Mouse (Mus musculus): ENCODE data around the gene Wnt7b.

The Wnt7b gene

DNA sequence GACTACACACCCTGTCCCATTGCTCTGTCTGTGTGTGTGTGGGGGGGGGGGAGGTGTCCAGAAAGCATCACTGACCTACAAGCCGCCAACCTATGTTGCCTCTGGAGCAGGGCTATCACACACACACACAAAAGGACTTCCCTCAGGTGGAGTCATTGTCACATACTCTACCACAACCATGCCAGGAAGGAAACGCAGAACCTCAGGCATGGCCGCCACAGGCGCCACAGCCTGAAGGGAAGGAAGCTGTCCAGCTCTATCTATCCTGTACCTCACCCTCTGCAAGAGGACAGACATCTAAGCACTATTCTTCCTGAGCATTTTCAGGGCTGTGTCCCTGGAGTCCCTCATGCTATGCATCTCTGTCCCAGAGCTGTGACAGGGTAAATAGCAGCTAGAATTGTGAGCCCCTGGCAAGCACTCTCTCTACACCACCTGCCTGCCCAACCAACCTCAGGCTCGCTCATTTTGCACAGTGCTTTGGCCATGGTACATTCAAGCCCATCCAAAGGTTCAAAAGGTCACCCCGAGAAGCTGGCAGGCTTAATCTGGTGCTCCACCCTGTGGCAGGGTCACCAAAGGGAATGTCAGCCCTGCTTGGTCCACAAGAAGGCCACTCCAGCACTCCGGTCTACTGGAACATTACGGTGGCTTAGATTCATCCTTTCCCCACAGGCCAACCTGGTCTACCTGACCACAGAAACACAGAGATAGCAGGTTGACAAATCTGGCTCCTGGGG lies 12.1 kb downstream of the Wnt7b start:
- no peak for DNase-seq (ENCODE audit: low spot score in 2 of 2)

DNA sequence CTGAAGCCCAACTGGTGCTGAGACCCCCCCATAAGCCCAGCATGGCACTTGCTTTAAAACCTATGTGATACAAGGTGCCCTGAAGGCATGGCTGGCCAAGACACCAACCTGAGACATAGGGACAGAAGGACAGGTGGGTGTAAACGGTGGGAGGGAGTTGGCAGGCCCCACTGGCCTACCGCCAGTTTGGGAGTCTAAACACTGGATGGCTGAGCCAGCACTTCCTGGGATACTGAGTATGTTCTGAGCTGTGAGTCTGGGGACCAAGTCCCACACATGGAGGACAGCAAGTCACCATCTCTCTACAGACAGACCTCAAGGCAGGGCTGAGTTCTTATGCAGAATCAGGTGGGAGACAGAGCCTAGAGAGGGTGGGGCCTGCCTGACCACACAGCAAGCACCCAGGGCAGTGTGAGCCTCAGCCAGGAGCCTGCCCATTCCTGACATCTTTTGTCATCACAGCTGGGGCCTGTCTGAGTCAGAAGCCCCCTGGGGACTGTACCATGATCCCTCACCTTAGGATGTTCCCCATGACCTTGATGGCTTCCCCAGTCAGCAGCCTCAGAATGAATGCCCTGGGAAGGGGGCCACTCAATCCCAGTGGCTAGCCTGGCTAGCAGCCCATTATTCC lies 13.0 kb downstream of the Wnt7b start:
- DNase-seq (ENCODE audit: low spot score in 2 of 2) = no peak

DNA sequence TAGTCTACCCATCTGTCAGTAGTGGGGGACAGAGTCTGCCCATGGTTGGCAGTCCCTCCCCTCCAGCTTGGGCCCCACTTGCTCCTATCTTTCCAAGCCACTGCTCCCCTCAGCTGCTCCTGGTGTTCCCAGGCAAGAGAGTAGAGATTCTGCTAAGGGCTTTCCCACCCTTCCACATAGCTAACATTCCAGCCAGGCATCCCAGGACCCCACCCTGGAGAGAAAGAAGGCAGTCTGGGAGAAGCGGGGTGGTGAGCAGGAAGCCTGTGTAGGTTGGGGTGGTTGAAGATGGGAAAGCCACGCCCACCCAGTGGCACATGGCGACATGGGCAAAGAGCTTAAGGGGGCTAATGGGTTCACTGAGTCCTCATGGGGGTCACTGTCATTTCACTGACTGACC lies 13.9 kb downstream of the Wnt7b start:
- DNase-seq (ENCODE audit: low spot score in 2 of 2) = no peak

DNA sequence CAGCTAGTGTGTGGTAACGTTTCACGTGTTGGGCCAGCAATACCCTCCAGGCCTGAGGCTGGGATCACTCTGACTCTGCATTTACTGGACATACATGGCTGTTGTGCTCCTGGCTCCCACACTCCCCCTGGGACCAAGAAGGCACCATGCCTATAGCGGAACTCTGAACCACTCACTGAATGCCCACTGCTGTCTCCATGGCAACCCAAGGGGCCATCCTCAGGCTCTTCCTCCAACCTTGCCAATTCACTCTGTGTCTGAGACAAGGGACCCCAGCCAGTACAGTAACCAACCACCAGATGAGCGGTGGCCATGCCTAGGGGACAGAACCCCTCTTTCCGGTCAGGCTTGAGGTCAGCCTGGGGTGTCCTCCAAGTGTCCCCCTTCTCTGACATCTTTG lies 17.3 kb downstream of the Wnt7b start:
- DNase-seq (ENCODE audit: low spot score in 2 of 2) = no peak

DNA sequence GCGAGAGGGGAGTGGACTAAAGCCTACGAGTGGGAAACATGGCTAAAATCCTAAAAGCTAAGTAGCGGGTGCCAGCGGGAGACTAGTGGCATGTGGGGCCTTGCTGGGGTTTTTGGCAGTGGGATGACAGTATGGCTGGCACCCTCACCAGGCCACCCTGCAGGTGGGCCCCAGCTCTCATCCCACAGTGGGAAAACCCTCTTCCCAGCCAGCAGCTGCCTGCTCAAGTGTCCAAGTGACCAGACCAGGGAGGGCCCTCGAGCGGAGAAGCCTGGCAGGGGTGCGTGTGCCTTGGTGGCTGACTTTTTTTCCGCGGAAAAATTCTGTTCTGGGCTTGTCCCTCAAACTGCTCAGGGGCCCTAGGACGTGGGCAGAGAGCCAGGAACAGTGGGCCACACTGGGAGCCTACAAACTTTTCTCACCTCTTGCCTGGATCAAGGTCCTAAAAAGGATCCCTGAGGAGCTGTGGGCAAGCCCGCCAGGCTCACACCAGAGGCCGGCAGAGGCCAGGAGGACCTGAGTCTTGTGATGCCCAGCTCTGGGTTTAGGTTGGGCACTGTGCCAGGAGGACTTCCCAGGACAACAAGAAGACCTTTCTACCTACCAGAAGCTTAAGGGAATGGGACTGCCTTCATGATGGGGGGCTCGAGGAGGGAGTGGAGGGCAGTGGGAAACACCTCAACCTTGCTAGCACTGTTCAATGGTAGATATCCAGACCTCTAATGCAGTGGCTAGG lies 18.1 kb downstream of the Wnt7b start:
- no peak for DNase-seq (ENCODE audit: low spot score in 2 of 2)

DNA sequence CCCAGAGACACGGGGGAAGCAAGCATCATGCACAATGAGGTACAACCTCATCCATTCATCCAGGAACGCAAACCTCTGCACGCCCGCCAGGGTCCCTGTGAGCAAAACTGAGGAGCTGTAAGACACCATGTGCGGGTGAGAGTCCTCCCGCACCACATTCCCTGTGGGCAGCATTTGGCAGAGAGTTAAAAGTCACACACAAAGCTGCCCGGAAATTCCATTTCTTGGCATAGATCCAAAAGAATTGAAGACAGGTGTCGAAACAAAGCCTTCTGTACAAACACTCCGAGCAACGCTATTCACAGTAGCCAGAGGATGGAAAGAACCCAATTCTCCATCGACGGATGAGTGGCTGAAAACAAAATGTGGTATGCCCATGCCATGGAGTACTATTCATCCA lies 20.3 kb downstream of the Wnt7b start:
- no peak for DNase-seq (ENCODE audit: low spot score in 2 of 2)

- no peak for DNase-seq (ENCODE audit: low spot score in 2 of 2)
Measured at GRCm38 (mm10) chr15:85560830-85561229, 21.4 kb downstream of the Wnt7b start.

- DNase-seq (ENCODE audit: low spot score in 2 of 2) = no peak
Measured at GRCm38 (mm10) chr15:85558840-85559540, 23.3 kb downstream of the Wnt7b start.

- DNase-seq (ENCODE audit: low spot score in 2 of 2) = no peak
Measured at GRCm38 (mm10) chr15:85555799-85556198, 26.5 kb downstream of the Wnt7b start.

GRCm38 (mm10) chr15:85553421-85553820 lies 28.9 kb downstream of the Wnt7b start:
- no peak for DNase-seq (ENCODE audit: low spot score in 2 of 2)

DNA sequence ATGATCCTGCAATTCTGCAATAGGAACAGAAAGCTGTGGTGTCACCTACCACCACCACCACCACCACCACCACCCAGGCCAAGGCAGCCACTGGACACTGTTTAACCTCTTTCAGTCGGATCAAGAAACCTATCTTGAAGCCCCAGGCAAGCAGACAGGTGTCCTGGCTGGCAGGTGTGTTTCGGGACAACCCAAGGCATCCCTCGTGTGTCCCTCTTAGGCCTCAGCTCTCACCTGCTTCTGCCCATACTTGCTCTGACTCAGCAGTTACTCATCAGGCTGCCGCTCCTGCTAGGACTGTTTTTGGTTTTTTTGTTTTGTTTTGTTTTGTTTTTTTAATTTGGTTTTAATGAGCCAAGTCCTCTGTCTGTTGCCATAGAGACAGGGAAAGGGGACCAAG lies 35.8 kb downstream of the Wnt7b start:
- DNase-seq (ENCODE audit: low spot score in 2 of 2) = no peak

GRCm38 (mm10) chr15:85545369-85545768 lies 36.9 kb downstream of the Wnt7b start:
- no peak for DNase-seq (ENCODE audit: low spot score in 2 of 2)

DNA sequence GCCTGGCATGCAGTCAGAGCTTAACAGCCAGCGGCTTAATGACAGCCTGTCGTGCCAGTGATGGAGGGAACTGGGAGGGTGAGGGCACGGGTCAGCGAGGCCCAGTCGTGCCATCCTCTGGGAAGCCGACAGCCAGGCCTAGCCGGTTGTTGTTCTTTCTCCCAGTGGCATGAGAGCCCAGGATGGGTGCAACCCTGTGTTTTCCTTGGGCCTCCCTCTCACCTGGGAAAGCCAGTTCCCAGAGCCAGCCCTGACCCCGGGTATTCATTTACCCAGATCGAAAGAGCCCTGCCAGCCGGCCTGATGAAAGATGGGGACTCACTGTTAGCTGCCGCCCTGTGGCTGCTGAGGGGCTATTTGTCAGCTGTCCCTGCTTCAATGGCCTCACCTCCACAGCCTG lies 44.1 kb downstream of the Wnt7b start:
- DNase-seq (ENCODE audit: low spot score in 2 of 2) = no peak

DNA sequence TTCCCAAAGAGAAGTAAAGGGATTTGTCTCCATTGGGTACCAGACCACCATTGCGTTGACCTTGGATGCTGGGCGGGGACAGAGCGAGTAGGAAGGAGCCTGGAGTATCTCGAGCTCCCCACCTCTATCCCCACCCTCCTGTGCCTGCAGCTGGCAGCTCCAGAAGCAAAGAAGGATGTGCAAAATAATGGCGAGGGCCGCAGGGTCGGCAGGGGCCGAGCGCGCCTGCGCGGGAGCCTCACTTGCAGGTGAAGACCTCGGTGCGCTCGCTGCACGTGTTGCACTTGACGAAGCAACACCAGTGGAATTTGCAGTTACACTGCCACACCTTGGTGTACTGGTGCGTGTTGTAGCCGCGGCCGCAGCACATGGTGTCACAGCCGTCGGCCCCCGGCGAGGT lies 45.1 kb downstream of the Wnt7b start:
- no peak for DNase-seq (ENCODE audit: low spot score in 2 of 2)

DNA sequence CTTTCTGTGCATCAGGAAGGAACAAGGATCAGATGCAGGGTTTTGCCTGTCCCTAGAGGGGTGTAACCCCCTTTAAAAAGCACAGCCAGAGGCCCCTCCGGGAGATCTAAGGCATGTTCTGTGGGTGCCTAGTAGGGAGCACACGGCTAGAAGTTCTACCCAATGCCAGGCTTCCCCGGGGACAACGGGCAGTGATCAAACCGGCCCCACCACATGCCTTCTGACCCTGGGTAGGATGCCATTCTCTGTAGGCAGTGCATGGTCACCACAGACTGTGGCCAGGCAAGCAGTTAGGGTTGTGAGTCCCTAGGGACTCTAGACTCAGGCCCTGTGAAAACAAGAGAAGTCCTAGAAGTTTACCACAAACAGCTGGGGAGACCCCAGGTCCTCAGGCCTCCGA lies 47.6 kb downstream of the Wnt7b start:
- no peak for DNase-seq (ENCODE audit: low spot score in 2 of 2)

- no peak for DNase-seq (ENCODE audit: low spot score in 2 of 2)
Measured at GRCm38 (mm10) chr15:85534215-85534614, 48.1 kb downstream of the Wnt7b start.

GRCm38 (mm10) chr15:85532063-85532462 lies 50.2 kb downstream of the Wnt7b start:
- no peak for DNase-seq (ENCODE audit: low spot score in 2 of 2)

GRCm38 (mm10) chr15:85529911-85530310 lies 52.4 kb downstream of the Wnt7b start:
- DNase-seq (ENCODE audit: low spot score in 2 of 2) = no peak

- DNase-seq (ENCODE audit: low spot score in 2 of 2) = no peak
Measured at GRCm38 (mm10) chr15:85524404-85524950, 57.8 kb downstream of the Wnt7b start.

DNA sequence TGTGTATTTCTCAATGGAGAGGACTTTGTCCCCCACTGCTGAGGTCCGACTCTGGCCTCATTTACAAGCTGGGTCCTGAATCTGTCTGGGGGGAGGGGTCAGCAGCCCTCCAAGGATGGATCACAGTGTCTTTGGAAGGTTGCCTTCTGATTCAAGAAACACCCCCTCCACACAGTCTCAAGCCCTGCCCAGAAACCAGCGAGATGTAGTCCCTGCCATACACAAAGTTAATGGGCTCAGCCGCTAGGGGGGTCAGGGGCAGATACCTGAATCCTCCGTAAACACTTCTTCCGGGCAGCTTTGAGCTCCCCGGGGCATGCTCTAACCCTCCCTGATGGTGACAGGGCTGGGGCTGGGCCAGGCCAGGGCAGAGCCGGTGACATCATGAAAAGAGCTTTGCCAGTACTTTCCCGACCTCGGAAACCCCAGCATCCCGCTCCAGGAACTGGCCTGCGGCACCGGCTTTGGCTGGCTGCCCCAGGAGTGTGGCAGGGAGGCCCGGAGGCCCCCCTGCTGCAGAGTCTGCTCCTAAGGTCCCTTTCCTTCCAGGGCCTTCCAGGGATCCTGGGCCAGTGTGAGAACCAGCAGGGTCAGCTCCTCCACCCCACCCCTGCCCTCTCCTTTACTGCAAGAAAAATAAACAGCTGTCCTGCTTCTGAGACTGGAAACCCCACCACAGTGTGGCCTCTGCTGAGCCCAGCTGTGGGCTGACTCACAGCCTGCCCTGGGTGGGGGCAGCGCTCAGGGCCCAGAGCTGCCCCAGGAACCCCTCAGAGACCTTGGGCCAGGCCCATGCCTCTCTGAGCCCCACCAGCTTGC lies 58.9 kb downstream of the Wnt7b start:
- peak; percentile 66 to 71 for DNase-seq (ENCODE audit: low spot score in 2 of 2)

- DNase-seq (ENCODE audit: low spot score in 2 of 2) = no peak
Measured at GRCm38 (mm10) chr15:85519438-85519837, 62.8 kb downstream of the Wnt7b start.
